Mouse (Mus musculus) NIH3T3 (cell line): ENCODE measurements at regions not wholly inside any gene's neighbourhood (a gene's known extent, or its start where the extent isn't known, plus 50 kb on each side); places are given as distances from the start of the nearest gene placed in this dataset.

Source experiments
- DNase-seq: peaks from one replicate; pipeline ENCODE4 v3.0.0-alpha.2; 2012; ENCODE audit warnings: low read depth

DNA sequence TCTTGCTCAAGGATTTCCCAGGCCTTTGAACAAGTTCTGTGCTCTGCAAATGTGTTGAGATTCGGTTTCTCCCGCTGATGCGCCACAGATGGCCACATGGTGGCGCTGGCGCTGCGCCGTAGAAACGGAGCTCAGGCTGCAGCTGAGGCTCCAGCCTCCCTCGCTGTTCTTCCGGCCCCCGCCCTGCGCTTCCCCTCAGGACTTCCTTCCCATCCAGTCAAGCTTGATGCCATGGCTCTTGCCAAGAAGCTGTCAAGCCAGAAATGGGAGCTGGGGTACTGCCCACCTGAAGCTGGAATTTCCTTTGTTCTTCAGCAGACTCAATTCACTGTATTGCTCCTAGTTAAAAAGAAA is 263.9 kb downstream of the Mpdz start:
- peak; percentile 96 for DNase-seq

DNA sequence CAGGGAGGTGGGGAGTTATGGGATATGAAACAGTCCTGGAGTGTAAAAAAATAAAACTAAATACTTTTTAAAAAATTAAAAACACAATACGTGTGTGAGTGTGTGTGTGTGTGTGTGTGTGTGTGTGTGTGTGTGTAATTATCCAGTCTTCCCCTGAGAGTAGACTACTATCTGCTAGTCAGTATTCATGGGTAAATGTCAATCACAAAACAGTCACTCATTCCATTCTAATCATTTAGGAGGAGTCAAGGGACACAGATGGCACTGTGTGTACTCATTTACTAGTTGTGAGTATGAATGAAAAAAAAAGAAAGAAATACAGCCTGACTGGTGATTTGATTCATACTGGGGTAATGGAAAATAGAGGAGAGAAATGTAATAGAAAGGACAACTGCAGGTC is 226.5 kb downstream of the Mpdz start:
- DNase-seq, result no peak

DNA sequence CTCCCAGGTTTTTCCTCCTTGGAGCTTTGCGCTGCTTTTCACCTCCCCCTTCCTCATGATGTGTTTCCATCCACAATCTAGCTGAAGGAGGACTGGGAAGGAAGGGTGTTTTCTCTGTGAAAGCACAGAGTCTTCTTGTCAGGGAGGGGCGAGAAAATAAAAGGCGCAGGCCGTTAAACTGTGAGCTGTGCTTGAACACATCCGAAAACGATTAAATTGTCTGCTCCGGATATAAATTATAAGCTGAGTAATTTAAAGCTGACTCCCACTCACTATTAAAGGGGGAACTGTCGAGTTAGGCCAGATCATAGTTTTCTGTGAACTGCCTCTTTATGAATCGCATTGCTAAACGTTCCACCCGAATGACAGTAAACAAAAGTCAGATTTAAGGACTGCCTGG is 224.6 kb downstream of the Mpdz start:
- DNase-seq, result no peak

DNA sequence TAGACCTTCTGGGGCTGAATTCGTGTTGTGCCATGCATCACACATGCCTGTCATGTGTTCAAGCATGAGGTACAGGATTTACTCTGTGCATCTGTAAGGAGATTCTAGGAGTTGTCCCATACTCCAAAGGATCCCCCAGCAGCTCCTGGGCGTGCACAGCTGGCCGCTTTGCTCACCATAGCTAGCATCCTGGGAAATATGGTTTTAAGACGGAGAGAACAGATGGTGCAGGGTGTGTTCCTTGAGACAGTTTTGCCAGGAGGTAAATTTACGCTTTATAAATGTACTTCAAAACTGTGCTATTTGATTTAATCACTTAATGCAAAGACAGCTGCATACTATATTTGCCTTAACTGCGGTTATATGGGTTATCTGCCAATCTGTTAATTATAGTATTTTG is 220.6 kb downstream of the Mpdz start:
- no peak for DNase-seq

DNA sequence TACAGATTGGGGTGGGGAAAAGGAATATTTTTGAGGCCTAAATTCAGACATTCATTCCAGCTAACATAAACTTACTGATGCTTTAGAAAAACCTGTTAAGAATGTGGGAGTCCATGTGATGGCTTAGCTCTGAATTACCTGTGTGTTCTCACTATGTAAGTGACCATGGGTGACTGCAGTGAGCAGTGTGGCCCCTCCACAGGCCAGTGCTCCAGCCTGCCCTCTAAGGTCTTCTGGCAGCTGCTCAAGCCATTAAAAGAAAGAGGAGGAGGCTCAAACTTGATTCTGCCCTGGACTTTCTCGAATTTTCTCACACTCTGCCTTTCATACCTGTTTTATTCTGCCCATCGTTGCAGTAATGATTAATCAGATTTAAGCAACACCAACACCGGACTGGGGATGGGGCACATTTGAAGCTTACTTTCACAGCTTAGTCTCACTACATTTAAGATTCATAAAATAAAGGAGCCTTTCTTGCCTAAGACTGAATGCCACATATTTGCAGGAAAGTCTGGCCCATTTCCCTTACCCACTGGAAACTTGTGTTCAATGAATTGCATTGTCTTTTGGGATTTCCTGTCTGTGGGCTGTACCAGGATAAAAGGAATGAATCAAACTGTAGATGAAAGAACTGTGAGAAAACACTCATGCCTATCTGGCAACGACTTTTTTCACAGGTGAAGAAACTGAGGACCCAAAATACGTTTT is 220.0 kb downstream of the Mpdz start:
- DNase-seq, result no peak
